Comparison of ENCODE assay signal across 21 mouse cellular contexts in genomic region chr2:24516946-24517345, GRCm38 (mm10). TPM values are rescaled to one million over a fixed set of nuclear protein-coding genes. Genes with fewer than 3 reads are reported as not detected.
"Had no signal": no experiment of that assay in that cellular context is flagged by ENCODE, and none has a peak within 500 bp of the region (broad histone marks: within the 10 kb centered on the region; RNA-seq: fewer than 3 reads in every experiment).

No protein-coding gene starts in this region.

- H3K27ac ChIP-seq: kidney, embryonic 15.5 days; left cerebral cortex, adult 2 months; limb, embryonic 10.5 days; liver, embryonic 15.5 days; macrophage; midbrain, embryonic 12.5 days had no signal

- H3K9me3 ChIP-seq: kidney, embryonic 15.5 days; limb, embryonic 10.5 days; liver, embryonic 15.5 days; midbrain, embryonic 12.5 days had no signal

- H3K4me3 ChIP-seq: kidney, embryonic 15.5 days; left cerebral cortex, adult 2 months; limb, embryonic 10.5 days; liver, embryonic 15.5 days; megakaryocyte, embryonic 14.5 days; midbrain, embryonic 12.5 days had no signal

- ATAC-seq: midbrain, embryonic 16.5 days had no signal

- H3K4me2 ChIP-seq: kidney, embryonic 15.5 days; liver, embryonic 11.5 days; liver, embryonic 15.5 days; lung, embryonic 14.5 days; midbrain, embryonic 12.5 days had no signal

- H3K27me3 ChIP-seq: kidney, embryonic 15.5 days had no signal

- H3K4me1 ChIP-seq: liver, embryonic 15.5 days; megakaryocyte, embryonic 14.5 days had no signal

- DNase-seq: kidney, adult 2 months; kidney, postnatal 25 days; lung, embryonic 14.5 days; lung, postnatal 10 days; right cerebral cortex, postnatal 4 days; spleen, adult 18-20 months; thymus, adult 18-20 months; thymus, postnatal 14 days had no signal

- H3K9ac ChIP-seq: kidney, embryonic 15.5 days; liver, embryonic 15.5 days; lung, embryonic 14.5 days; midbrain, embryonic 12.5 days had no signal

- H3K36me3 ChIP-seq: kidney, embryonic 15.5 days; limb, embryonic 10.5 days; liver, embryonic 15.5 days; midbrain, embryonic 12.5 days had no signal

RNA-seq across cellular contexts. Expression of gene Pax8, which starts 41.5 kb away (rescaled TPM):
- total RNA-seq: layer of hippocampus, postnatal 25 days; left cerebral cortex, adult 2 months; left cerebral cortex, postnatal 14 days had no signal
- polyA plus RNA-seq: limb, embryonic 14.5 days; lung, embryonic 14.5 days; macrophage; urinary bladder, adult 2 months had no signal
